Mouse (Mus musculus): Measurements from ENCODE around the gene Nupr1.

Gene Nupr1

DNA sequence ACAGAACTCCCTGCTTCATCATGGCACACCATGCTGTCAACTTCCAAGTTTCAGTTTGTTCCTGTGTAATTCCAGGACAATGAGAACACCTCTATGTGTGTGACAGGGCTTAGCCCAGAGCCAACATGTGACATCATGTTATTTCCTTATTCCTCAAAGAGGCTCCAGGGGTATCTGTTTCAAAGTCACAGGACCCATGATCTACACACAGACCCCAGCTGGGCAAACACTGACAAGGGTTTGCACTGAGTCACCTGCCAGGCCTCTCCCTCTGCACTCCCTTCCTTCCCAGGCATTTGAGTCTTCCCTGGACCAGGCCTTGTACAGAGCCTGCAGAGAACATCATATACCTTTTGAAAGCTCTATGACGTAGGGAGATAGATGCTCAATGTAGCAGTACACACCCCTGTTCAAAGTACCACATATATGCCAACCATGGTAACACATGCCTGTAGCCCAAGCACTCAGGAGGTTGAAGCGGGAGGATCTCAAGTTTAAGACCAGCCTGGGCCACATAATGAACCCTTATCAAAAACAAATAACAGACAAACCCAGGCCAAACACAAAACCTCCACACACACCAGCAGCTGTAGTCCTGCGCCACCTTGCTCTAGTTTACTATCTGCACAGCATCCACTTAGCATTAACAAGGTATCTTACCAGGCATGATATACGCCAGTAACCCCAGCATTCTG, at the start of gene Nupr1:
Nupr1 (minus strand) TSS at position 38 of the 695 bp plus-strand sequence.
- DNase-seq, result no peak

DNA sequence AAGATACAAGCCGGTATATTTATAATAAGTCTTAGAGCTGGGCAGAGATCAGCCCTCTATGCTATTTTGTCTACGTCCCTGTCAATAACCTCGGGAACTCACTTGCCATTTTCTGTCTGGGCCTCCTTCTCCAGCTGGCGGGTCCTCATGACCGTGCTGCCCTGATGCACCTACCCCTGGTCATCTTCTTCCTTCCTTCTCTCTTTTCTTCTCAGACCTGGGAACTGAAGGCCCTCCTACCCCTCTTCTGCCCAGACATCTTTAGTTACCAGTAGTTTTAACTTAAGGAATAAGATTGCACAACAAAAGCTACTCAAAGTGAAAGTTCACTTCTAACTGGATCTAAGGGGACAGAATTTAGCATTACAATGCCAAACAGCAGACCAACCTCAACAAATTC, 49.0 kb upstream of the Nupr1 start:
- no peak for DNase-seq

DNA sequence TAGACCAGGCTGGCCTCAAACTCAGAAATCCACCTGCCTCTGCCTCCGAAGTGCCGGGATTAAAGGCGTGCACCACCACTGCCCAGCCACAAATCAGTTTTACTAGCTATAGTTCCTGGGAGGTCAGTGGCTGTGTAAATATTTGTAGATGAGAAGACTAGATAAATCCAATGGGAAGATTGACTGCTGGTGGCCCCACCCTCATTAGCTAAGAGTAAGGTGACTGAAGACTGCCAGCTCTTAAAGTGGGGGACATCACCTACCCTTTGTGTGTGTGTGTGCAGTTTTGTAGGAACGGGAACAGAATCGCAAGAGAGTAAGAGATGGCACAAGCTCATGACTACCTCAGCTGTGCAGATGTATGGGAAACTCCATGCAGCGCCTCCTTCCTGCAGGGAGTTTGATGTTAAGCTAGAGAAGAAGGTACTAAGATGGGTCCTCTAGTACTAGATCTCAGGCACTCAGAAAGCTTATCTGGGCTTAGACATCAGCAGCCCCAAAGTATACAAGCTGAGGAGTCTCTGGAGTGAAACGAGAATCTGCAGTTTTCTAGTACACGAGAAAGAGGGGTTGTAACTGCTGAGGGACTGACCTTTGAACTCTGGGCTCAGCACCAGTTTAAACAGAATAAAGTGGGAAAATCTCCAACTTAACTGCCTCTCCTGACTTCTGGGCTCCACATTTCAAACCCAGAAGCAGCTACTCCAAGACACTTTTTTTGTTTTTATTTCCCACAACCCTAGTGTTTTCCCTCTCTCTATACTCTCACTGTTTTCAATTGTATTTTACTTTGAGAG, 48.1 kb upstream of the Nupr1 start:
- DNase-seq, result peak; percentile 67 to 72

DNA sequence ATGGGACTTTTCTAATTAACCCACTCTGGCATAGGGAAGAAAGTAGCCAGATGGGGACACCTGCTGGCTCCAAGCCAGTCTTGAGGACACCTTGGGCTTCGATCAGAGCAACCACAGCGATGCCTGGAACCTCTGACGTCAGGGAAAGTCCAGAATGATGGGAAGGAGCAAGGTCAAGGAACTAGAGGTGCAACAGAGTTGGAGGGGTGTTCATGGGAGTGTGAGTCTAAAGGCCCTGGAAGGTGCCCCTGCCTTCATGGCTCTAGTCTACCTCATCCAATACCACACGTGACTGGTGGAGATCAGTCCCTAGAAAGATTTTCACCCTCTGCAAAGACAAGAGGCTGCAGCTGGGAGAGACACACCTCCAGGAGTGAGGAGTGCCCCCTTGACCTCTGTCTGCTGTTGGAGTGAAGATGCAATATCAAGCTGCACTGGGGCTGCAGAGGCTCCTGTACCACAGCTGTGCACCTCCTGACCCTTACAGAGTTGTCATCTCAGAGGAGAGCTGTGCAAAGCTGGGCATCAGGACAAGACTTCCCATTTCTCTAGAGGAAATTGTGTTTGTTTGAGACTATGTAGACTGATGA, 46.1 kb upstream of the Nupr1 start:
- peak in 1 of 2 experiments; percentile 64 for DNase-seq

DNA sequence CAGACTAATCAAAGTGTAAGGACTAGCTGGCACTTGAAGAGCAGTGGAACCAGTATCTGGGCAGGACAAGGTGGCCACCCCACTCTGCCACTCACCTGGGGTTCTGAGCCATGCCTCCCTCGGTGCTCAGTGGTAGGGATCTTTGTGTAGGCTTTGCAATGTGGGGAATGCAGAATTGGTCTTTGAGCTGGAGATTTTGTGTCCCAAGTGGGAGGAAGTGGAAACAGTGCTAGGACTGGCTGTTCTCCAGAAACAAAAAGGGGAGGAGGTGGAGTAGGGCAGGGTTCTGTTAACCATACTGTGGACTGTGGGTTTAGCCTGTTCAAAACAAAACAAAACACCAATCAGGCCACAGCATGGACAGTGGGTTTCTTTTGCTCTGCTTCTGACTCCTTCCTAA, 45.5 kb upstream of the Nupr1 start, which contains the start of gene Sult1a1:
Sult1a1 (minus strand) TSS at position 226 of the 400 bp plus-strand sequence.
- DNase-seq, result peak; percentile 75 to 89

DNA sequence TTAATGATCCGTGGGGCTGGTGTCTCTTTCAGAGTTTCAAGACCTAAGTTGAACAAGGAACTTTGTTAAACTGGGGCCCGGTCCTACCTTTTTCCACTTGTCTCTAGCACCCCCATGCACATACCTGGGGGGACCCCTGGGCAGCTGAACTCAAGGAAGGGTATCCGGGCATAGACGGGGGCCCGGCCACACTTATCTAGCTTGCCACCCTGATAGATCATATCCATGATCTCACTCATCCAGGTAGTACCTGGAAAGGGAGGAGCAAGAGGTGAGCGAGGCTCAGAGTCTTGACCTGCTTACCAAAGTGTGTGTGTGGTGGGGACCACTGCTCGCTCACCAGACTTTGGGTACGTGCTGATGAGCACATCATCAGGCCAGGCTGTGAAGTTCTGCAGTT, 44.4 kb upstream of the Nupr1 start:
- DNase-seq, result peak in 1 of 2 experiments; percentile 50

DNA sequence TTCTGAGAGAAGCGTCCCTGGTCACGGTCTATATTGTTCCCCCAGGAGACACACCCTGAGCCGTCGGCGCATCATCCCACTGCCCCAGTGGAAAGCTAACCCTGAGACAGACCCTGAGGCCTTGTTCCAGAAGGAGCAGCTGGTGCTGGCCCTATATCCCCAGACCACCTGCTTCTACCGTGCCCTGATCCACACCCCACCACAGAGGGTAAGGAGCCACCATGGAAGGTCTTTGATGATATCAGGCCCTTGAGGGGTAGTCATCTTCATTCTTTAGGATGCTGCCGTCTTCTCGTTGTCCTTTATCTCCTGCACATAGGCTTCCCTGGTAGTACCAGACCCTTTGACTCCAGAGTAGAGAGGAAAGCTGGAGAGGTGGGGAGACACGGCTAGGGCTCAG, 41.5 kb upstream of the Nupr1 start:
- DNase-seq, result no peak

DNA sequence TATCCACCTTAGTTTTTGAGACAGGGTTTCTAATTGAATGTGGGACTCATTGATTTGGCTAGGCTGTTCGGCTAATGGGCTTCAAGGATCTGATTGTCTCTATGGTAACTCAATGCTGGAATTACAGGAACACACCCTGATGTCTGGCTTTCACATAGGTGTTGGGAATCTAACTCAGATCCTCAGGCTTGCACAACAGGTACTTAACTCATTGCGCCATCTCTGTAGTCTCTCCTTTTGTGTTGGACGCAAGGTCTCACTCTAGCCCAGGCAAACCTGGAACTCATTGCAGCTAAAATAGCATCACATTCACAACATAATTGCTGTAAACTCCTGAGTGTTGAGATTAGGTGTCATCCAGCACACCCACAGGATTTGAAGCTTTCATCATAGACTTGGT, 39.5 kb upstream of the Nupr1 start:
- no peak for DNase-seq

DNA sequence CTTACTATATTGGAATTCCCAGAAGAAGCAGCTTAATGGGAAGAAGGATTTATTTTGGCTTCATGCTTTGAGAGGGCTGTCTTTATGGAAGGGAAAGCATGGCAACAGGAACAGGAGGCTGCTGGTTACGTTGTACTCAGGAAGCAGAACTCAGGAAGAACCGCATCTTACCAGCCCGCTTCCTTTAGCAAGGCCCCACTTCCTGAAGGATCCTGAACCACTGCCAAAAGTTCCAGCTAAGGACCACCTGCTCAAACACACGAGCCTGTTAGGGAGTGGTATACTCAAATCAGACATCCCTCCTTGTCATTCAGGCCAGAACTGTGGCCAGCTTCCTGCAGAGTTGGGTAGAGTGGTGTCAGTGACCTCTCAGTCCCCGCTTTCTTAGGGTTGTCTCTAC, 37.8 kb upstream of the Nupr1 start:
- DNase-seq, result peak in 1 of 2 experiments; percentile 39

DNA sequence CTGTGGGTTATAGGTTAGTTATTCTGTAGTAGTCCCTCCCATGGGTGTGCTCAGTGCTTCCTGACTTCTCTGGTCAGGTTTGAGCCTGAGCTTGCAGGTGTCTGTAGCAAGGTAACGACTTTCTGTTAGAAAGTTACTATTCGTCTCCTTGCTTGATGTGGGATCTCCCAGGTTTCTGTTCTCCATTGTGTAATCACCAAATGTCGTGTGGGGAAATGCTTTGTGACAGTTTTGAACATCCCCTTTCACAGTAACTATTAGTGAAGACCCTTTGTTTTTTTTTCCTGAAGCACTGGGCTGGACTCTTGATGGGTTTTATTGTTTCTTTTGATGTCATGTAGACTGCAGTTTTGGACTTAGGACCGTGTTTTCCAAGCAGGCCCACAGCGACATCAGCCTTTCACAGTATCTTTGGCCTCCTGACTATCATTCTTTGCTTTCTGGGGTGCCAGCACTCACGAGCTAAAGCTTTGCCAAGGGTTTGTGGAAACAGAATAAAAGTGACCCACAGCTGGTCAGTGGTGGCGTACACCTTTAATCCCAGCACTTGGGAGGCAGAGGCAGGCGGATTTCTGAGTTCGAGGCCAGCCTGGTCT, 36.9 kb upstream of the Nupr1 start:
- no peak for DNase-seq

DNA sequence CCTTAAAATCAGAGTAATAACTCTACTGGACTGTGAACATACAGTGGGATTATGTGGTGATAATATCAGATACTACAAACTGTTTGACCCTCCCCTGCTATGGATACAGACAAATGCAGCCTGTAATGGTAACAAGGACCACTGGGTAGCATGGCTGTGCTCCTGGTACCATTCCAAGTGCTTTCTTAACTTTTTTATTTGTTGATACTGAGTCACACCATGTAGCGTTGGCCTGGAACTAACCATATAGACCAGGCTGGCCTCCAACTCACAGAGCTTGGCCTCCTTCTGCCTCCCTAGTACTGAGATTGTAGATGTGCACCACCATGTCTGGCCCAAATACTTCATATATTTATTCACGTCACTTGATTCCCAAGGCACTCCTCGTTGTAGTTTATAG, 34.6 kb upstream of the Nupr1 start:
- peak in 1 of 2 experiments; percentile 53 for DNase-seq

DNA sequence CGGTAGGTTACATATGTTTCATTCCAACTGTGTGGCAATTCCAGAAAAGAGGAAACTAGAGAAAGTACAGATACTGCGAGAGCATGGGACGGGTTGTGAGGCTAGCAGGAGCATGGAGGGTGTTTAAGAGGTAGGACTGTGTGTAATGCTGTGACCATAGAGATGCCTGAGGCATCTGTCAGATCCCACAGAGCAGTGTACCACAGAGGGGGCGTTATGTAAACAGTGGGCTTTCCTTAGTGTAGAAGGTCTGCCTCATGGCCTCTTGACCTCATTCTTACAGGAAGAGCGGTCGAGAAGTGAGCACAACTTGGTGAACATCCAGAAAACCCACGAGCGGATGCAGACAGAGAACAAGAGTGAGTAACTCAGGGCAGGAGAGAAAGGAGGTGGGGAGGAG, 33.0 kb upstream of the Nupr1 start:
- DNase-seq, result no peak

DNA sequence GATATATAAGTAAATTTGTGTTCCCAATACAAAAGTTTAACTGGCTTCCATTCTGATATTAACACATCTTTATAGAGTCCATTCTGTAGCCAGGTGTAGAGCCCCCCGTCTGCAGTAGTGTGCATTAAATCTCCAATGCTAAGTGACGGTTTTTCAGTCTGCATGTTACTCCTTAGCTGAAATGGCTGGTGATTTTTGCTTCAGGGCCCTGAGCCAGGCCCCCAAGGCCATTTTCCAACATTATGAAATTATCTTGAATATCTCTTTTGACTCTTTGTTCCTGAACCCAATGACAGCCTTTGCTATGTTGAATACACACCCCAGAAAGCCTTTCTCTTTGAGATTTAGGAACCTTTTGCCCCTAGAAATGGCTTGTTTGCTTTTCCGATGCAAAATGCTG, 29.1 kb upstream of the Nupr1 start:
- no peak for DNase-seq

DNA sequence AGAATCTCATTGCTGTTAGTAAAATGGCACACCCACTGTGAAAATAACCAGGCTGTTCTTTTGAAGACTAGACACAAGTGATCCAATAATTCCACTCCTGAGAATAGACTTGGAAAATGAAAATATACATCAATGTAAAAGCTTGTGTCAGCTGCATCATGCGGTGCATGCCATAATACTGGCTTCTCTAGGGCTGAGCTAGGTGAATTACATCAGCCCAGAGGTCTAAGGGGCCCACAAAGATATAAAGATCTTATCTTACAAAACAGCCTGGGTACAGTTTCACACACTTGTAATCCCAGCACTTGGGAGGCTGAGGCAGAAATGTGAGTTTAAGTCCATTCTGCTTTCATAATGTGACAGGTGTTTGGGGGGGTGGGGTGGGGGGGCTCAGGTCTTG, 26.9 kb upstream of the Nupr1 start:
- DNase-seq, result no peak

DNA sequence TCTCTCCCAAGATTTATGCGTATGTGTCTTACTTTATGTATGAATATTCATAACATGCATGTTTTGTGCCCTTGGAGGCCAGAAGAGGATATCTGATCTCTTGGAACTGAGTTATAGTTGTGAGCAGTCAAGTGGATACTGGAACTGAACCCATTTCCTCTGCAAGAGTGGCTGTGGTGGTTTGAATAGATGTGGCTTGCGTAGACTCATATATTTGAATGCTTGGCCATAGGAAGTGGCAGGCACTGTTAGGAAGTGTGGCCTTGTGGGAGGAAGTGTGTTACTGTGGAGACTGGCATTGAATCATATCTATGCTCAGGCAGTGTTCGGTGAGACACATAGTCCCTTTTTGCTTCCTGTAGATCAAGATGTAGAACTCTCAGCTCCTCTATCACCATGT, 25.0 kb upstream of the Nupr1 start:
- DNase-seq, result no peak

DNA sequence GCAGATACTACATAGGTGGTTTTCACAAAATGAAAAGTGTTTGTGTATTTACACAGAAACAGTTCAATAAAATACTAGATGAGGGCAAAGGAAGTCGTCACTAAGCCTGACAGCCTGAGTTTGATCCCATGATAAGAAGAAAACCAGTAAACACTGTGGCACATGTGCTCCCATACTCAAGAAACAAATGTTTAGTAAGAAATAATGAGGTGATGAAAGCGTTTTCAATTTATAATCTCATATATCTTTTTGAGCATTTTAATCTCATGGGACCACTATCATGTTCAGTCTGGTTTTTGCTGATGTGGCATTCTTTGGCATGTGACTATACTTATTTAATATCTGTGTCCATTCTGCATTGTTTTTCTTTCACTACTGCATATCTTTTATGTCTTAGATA, 23.3 kb upstream of the Nupr1 start:
- DNase-seq, result no peak

DNA sequence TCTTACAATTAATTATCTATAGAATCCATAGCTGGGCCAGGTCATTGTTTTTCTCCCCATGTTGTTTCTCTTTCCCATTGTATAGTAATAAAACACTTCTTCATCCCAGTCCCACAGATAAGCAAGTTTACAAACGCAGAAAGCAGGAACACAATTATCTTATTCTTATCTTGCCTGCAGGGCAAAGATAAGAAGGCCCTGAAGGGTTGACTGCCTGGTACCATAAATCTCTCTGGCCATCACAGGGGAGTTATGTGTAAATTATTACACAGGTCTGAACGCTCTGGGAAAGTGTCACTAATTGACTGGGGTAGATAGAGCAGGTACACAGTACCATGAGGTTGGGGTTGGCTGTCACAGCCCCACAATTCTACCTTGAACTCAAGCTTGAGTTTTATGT, 20.2 kb upstream of the Nupr1 start:
- no peak for DNase-seq

DNA sequence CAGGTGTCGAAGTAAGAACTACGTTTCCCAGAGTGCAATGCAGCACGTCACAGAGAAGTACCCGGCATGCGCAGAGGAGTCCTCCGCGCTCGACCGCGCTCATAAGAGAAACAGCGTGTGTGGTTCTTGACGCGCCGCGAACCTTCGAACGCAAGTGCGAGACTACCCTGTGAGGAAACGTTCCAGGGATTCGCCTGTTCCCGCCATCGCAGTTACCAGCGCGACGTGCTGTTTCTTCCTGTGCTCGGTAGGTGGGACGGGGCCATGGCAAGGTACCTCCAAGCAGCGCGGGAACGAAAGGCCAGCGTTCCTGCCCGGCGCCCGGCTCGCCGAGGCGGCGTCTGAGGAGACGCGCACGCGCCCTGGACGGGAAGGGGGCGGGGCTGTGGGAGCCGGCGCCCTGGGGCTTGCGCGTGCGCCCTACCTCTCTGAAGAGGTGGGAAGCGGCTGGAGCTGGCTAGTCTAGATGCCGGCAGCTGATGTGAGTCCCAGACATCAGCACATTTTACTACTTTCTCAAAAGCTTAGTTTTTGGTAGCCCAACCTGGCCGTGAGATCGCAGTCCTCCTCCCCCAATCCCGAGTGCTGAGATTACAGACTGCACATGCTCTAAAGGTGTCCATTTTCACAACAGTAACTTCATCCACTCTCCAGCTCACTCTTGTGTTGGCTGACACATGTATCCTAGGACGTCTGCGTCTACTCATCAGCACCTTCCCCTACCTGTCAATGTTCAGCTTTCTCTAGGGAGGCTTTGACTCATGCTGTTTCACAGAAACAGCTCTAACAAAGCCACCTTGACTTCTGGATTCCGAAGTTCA, 18.8 kb upstream of the Nupr1 start, which contains the start of gene Sgf29:
Sgf29 (plus strand) TSS at position 79 of the 821 bp plus-strand sequence.
- DNase-seq, result peak; percentile 94 to 96

DNA sequence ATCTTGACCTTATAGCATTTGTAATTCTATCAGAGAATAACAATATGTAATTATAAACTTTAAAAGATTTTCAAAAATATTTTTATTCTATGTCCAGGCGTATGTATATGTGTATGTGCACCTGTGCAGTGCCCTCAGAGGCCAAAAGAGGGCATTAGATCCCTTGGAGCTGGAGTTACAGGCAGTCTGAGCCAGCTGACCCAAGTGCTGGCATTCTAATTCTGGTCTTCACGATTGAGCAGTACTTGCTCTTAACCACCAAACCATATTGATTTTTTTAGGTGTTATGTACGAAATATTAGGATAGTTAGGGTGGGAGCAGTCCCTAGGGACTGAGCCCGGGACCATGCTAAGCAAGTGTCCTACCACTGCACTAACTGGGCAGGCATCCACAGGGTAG, 17.8 kb upstream of the Nupr1 start:
- no peak for DNase-seq

DNA sequence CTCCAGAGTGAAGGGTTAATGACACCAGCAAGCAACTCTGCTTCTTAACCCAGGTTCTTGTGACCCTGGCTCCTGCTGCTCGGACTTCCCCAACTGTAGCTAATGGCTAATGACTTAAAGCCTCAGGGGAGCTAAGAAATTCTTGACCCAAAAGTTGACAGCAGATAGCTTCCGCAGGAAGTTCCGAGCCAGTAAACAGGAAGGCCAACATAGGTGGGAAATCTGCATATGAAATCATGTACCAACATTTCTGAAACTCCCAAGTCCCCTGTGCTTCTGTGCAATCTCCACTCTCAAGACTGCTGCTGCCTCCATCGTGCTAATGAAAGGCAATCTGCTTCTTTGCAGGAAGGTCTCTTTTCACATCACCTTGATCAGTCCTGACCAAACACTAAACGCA, 15.0 kb upstream of the Nupr1 start:
- DNase-seq, result peak; percentile 28 to 49

DNA sequence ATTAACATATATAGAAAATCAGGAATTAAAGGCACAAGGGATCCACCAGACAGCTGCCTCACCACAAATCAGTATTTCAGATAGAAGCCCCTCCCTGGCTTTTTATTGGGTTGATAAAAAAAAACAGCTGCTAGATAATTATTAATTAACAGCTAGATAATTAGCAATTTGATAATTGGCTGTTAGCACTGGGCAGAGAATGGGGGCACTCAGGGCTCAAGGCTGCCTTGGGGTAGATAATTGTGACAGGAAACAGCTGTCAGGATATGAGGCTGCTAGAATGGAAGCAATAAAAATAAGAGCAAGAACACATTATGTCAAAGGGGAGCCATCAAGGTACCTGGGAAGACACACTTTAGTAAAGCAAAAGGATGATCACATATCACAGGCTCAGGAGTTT, 14.3 kb upstream of the Nupr1 start:
- DNase-seq, result no peak

DNA sequence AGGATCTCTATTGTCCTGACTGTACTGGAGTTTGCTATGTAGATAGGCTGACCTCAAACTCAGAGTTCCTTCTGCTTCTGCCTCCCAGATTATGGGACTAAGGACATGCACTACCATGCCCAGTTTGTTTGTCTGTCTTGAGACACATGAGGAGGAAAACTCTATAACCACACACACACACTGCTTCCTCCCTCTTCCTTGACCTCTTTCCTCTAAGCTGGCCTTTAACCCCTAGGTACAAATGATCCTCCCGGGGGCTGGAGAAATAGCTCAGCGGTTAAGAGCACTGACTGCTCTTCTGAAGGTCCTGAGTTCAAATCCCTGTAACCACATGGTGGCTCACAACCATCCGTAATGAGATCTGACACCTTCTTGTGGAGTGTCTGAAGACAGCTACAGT, 13.7 kb upstream of the Nupr1 start:
- DNase-seq, result no peak

DNA sequence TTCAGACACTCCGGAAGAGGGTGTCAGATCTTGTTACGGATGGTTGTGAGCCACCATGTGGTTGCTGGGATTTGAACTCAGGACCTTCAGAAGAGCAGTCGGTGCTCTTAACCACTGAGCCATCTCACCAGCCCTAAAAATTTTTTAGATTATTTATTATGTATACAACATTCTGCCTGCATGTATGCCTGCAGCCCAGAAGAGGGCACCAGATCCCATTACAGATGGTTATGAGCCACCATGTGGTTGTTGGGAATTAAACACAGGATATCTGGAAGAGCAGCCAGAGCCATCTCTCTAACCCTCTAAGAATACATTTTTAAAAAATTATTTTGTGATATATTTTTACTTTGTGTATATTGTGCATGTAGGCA, 12.6 kb upstream of the Nupr1 start:
- peak in 1 of 2 experiments; percentile 46 for DNase-seq

Data from kidney, postnatal 25 days (tissue).